Mouse (Mus musculus): ENCODE measurements around the gene Large1. TPM values are rescaled to one million over a fixed set of nuclear protein-coding genes. Genes with fewer than 3 reads are reported as not detected.

Gene Large1
- total RNA-seq, 2 experiments from 2014 or later, result 152 to 156 TPM

DNA sequence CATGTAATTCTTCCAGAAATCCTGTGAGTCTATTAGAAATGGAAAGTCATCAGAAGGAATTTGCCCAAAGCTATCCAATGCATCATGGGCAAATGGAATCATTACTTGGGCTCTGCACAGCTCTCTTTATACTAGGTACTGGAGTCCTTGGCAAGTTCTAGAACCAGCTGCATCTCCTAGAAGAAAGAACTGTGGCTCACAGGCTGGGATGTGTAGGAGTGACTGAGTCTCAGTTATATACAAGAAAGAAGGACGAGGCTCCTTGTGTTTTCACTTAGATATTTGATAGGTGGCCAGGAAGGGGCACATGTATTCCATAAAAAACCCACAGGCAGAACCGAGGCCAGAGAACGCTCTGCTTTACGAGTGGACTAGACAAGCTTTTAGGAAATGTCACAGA lies 447.8 kb downstream of the Large1 start:
- DNase-seq (ENCODE audit: extremely low spot score in 1 of 2, low spot score in 2 of 2), result no peak
- intact Hi-C loops (cut with DNase I), result no loop called here

DNA sequence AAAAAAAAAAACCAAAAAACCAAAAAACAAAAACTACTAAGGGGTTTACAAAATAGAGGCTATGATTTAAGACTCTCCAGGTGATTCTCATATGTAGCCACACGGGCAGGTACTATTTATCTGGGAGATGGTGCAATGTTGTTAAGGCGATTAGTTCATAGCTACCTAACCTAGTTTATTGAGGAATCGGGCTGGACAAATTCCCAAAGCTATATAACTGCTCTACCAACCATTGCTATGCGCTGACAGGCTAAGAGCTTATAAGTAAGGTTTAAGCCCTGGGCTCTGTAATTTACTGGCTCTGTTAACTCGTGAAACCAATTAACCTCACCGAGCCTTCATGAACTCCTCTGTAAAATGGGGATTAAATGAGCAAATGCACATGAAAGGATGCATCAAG lies 451.7 kb downstream of the Large1 start:
- intact Hi-C loops (cut with DNase I), result no loop called here
- DNase-seq (ENCODE audit: extremely low spot score in 1 of 2, low spot score in 2 of 2), result no peak

DNA sequence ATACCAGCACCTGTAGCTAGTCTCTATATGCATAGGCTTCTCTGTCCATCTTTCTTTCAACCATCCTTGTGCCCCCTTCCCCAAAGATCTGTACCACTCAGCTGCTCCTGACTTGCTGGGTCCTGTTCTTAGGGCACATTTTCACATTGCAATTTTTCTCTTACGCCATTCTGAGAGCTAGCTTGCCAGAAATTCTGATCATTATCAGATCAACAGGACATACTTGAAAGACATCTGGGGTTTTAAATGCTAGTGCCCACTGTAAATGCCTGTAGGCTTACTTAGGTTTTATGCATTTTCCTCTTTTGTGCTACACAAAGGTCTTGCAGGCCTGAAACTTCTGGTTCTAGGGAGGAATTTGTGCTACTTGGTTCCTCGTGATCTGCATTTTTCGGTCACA lies 454.0 kb downstream of the Large1 start:
- no peak for DNase-seq (ENCODE audit: extremely low spot score in 1 of 2, low spot score in 2 of 2)
- intact Hi-C loops (cut with DNase I), result no loop called here

DNA sequence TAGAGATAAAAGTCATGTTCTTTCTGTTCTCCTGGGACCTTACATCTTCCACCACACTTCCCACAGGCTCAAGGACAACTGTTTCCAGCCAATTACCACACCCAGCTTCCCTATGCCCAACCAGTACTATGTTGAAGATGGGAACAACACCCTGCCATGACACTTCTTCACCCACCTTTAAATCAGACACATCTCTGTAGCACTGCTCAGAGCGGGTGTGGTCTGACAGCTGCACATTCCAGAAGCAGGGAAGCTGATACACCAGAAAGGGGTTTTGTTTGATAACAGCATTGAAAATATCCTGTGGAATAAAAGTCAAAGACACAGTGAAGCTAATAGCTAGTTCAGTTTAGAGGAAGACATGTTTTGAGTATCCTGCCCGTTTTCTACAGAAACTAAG lies 470.3 kb downstream of the Large1 start:
- DNase-seq (ENCODE audit: extremely low spot score in 1 of 2, low spot score in 2 of 2), result no peak
- intact Hi-C loops (cut with DNase I), result no loop called here

DNA sequence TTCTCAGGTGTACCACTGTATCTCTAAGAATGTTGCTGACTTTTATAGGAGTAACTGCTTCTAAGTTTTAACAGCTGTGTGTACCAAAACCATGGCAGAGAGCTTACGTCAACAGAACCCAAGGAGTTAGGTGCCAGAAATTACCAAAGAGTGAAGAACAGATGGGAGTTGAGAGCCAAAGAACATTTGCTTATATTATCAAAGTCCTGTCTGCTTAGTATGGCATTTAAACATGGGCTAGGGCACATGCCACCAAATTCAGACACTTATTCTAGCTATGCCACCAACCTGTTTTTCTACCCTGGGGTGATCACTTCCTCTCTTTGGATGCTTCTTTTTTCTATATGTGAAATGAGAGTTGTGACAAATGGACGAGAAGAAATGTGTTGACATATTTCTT lies 479.9 kb downstream of the Large1 start:
- DNase-seq (ENCODE audit: extremely low spot score in 1 of 2, low spot score in 2 of 2), result no peak
- intact Hi-C loops (cut with DNase I), result no loop called here

DNA sequence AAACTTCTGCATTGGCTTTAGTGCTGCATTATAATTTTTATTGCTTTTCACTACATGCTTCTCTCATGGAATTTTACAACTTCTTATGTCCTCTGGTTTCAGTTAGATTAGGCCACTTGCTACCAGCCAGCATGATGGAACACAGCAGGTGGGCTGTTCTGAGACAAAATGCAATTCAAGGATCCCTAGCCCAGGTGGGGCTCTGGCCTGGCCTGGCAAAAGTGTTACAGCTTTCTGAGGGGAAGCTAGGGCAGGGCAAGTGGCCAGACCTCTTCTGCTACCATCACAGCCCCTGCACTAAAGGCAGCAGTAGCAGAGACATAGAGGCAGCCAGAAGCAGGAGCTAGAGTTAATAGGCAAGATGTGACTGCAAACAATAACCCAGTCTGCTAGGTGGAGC lies 506.5 kb downstream of the Large1 start:
- DNase-seq (ENCODE audit: extremely low spot score in 1 of 2, low spot score in 2 of 2), result no peak
- intact Hi-C loops (cut with DNase I), result no loop called here

DNA sequence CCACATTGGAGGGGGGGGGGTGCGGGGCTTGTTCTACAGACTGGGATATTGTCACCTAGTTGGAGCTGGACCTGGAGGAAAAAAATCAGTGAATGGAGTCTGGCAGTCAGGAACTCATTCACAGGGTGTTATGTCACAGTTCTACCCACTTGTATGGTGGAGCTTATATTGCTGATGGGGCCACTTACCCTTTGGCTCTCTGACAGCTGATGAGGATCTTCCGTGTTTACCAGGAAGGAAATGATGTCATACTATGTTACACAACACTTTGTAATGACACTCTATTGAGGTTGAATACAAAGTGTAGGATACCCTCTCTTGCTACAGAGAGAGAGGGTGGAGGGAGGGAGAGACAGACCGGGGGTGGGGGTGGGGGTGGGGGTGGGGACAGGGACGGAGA lies 517.5 kb downstream of the Large1 start:
- intact Hi-C loops (cut with DNase I), result no loop called here

DNA sequence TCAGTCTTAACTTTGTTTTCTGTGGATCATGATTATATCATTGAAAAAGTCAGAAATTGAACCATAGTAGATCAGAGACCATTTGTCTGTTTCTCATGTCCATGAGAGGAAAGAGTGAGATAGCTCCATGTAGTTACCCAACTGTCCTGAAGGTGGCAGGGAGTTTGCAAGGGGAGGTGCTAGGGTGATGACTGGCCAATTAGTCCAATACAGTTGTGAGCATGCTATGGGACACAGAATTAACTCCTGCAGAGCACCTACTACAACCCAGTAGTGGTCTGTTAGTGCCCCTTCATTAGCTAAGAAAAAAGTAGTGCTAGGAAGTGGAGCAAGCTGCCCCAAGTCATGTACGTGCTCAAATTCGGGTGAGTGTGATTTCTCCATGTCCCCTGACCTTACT lies 520.2 kb downstream of the Large1 start:
- intact Hi-C loops (cut with DNase I), result no loop called here
- no peak for DNase-seq (ENCODE audit: extremely low spot score in 1 of 2, low spot score in 2 of 2)

More for the DNA sequence above, 517.5 kb downstream of the Large1 start:
- no peak for DNase-seq (ENCODE audit: extremely low spot score in 1 of 2, low spot score in 2 of 2)

DNA sequence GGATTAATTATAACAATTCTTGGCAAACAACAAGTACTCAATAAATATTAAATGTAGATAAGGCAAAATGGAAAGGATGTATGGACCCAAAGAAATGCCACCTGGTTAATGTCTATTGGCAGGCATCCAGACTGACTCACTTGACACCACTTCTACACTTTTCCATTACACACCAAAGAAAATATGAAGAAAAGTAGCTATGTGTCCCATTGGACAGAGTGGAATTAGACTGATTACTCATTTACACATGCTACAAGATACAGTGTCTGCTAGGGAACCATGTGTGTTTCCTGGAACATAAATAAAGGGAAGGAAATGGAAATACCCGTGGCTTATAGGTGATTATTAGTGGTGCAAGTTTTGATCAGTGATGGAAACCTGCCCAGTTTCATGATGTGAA lies 521.0 kb downstream of the Large1 start:
- no peak for DNase-seq (ENCODE audit: extremely low spot score in 1 of 2, low spot score in 2 of 2)
- intact Hi-C loops (cut with DNase I), result no loop called here

DNA sequence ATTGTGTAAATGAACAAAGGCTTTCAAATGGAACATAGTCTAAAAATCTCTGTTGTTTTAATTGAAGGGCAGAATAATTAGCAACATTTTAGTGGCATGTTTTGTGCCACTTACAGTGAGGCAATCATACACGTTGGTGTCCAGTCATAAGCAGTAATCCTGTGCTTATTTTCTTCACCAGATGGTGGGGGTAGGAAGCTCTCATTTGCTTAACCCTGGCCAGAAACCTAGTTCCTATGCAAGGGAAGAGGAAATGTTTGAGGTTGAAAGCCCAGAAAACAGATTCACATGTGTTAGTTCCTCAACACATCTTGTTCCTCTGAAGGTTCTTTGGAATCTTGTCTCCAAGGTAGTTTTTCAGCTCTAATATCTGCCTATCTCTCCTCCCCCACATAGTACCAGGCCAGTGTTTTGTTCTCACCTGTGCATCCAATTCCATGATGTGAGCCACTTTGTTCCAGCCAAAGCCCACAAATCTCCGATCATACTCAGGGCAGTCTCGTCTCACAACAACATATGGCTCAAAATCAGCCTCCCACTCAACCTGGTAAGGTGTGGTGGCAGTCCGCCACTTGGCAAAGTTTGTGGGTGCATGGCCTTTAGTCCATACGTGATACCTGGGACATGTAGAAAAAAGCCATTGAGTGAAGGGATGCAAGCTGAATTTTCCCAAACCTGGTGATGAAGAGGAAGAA lies 535.5 kb downstream of the Large1 start:
- DNase-seq (ENCODE audit: extremely low spot score in 1 of 2, low spot score in 2 of 2), result no peak
- intact Hi-C loops (cut with DNase I), result no loop called here

DNA sequence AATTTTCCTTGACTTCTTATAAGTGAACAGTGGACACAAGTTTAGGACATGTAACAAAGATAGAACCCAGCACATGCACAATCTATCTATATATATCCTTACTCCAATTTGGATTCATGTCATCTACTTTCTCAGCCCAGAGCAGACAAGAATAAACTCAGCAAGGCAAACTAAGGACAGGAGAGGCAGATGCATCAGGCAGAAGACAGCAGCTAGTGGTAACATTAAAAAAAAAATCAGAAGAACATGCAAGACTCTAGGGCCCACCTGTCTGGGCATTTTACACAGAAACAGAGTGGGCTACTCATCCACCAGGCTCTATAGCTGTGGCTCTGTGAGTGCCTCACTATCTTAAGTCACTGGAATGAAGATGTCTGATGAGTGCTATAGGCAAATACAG lies 536.7 kb downstream of the Large1 start:
- DNase-seq (ENCODE audit: extremely low spot score in 1 of 2, low spot score in 2 of 2), result peak in 1 of 2 experiments; percentile 25
- intact Hi-C loops (cut with DNase I), result no loop called here

DNA sequence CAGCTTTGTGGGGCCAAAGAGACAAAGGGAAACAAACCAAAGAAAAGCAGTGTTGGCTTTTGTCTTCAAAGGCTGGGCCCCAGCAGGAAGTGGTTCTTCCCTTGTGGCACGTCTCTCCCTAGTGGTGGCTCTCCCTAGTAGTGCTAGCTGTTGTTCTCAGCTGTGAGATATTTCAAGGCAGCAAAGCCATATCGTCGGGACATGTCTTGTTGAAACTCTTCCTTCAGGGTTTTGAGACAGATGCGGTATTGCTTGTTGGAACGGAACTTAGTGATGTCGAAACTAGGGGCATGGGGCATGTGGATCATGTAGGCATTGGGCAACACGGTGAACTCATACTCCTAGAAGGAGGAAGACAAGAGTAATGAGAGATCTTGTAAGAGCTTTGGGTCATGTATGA lies 537.7 kb downstream of the Large1 start:
- DNase-seq (ENCODE audit: extremely low spot score in 1 of 2, low spot score in 2 of 2), result peak in 1 of 2 experiments; percentile 18
- intact Hi-C loops (cut with DNase I), result no loop called here

DNA sequence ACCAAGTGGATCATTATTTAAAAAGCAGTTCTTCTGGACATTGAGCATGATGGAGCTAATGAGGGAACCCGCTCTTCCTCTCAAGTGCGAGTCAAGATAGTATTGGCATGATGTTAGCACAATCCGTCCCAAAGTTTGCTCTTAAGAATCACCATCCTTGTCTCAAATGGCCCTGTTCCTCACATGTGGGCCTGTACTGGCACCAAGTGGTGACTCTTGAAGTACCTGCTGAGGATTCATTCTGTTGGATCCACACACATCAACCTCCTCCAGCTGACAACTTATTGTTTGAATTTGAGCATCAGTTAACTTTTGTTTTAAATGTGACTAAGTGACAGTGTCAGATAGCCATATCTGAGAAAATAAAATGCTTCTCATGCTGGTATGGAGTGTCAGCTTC lies 540.6 kb downstream of the Large1 start:
- no peak for DNase-seq (ENCODE audit: extremely low spot score in 1 of 2, low spot score in 2 of 2)
- intact Hi-C loops (cut with DNase I), result no loop called here

DNA sequence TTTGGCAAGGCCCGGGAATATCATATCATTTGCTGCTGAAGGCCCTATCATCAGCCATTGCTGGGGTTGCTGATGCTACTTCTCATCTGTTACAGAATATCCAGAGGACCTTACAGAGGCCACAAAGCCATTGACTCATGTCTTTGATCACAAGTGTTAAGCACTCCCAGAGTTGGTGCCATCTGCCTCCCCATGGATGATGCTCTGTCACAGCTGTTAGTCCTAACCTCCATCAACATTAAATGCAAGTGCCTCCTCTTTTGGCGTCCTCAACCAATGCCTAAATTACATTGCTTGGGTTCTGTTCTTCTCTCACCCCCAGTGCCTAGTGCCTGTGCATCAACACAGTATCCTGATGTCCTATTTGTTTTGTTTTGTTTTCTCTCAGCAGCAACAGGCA lies 551.8 kb downstream of the Large1 start:
- DNase-seq (ENCODE audit: extremely low spot score in 1 of 2, low spot score in 2 of 2), result no peak
- intact Hi-C loops (cut with DNase I), result no loop called here

DNA sequence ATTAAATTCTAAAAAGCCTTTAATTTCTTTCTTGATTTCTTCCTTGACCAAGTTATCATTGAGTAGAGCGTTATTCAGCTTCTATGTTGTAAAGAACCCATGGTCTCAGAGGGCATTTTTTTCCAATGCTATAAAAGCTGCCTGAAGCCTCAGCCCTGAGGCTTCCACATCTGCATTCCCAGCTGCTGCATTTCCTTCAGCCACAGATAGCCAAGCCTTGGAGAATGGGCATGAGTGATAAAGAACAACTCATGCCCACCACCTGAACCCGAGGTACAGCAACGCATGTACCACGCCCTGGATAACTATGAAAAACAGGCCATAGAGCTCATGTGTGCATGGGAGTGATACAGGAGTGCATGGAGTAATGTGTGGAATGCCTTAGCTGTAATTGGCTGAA lies 572.7 kb downstream of the Large1 start:
- intact Hi-C loops (cut with DNase I), result no loop called here
- no peak for DNase-seq (ENCODE audit: extremely low spot score in 1 of 2, low spot score in 2 of 2)

DNA sequence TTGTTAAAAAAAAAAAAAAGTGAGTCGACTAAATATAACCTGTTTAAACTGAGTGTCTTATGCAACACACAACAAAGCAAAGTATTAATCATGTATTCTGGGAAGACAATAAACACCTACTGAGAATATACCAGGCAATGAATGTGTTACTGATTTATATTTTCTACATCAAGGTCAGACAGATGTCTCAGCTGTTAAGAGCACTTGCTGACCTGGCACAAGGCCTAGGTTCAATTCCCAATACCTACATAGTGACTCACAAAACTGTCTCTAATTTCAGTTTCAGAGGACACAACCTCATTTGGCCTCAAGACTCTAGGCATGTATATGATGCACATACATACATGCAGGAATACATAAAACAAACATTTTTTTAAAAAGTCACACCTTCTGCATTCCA lies 575.5 kb downstream of the Large1 start:
- intact Hi-C loops (cut with DNase I), result no loop called here
- no peak for DNase-seq (ENCODE audit: extremely low spot score in 1 of 2, low spot score in 2 of 2)

DNA sequence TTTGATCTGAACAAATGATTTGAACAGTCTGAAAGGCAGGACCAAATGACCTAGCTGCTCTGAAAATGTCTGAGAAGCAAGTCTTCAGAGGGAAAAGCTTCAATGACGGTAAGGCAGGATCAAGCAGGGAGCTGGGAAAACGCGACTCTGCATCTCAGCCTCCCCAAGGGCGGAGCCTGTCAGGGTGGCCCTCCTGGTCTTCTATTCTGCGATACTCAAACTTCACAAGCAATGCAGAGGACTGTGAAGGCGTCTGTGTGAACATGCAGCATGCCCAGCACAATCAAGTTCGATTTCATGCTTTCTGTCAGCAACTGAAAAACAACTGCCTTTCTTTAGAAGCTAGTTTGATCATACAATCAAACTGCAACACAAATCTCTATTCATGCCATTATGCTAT lies 586.6 kb downstream of the Large1 start:
- intact Hi-C loops (cut with DNase I), result no loop called here
- no peak for DNase-seq (ENCODE audit: extremely low spot score in 1 of 2, low spot score in 2 of 2)

DNA sequence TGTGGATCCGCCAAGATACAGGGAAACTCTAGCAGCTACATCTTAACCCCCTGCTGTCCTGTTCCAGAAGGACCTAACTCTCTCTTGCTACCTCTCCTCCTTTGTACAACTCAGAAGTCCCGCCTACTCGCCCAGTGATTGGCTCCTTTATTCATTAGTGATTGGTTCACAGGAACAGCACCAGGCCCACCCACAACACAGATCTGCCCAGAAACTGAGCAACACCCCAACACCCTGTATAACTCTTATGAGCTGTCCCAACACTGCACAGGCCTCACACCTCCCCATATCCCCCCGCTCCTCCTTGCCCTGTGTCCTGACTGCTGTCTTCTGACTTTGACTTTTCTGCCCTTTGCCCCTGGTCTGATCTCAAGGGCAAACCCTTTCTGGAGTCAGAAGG lies 587.6 kb downstream of the Large1 start:
- DNase-seq (ENCODE audit: extremely low spot score in 1 of 2, low spot score in 2 of 2), result no peak
- intact Hi-C loops (cut with DNase I), result no loop called here

Data from left cerebral cortex, postnatal 10 days (tissue).